Mouse (Mus musculus) adrenal gland, postnatal 25 days (tissue): ENCODE data around the gene Celf2. TPM values are rescaled to one million over a fixed set of nuclear protein-coding genes. Genes with fewer than 3 reads are reported as not detected.

Source experiments
- DNase-seq: peaks from one replicate; pipeline ENCODE4 v3.0.0; 2021; ENCODE audit warnings: mixed read lengths
- total RNA-seq: library from RNA; stranded (reverse); gene quantifications from 2 replicates; pipeline ENCODE4 v1.2.3, GENCODE M21; 2021

Celf2 gene
- total RNA-seq, 1 experiment from 2014 or later, result 34.5 TPM

GRCm38 (mm10) chr2:7017384-7018113 lies 491.8 kb downstream of the Celf2 start:
- no peak for DNase-seq

GRCm38 (mm10) chr2:7013126-7013525 lies 496.2 kb downstream of the Celf2 start:
- DNase-seq, result no peak

GRCm38 (mm10) chr2:7006816-7007215 lies 502.5 kb downstream of the Celf2 start:
- no peak for DNase-seq

GRCm38 (mm10) chr2:7001967-7002366 lies 507.4 kb downstream of the Celf2 start:
- DNase-seq, result no peak

GRCm38 (mm10) chr2:6991010-6991421 lies 518.3 kb downstream of the Celf2 start:
- DNase-seq, result no peak

- no peak for DNase-seq
Observed at GRCm38 (mm10) chr2:6985706-6986105, 523.7 kb downstream of the Celf2 start.

GRCm38 (mm10) chr2:6983902-6984301 lies 525.5 kb downstream of the Celf2 start:
- no peak for DNase-seq

GRCm38 (mm10) chr2:6976300-6976699 lies 533.1 kb downstream of the Celf2 start:
- no peak for DNase-seq

- DNase-seq, result no peak
Observed at GRCm38 (mm10) chr2:6969228-6969627, 540.1 kb downstream of the Celf2 start.

- DNase-seq, result no peak
Observed at GRCm38 (mm10) chr2:6965243-6965642, 544.1 kb downstream of the Celf2 start.

- DNase-seq, result no peak
Observed at GRCm38 (mm10) chr2:6950702-6951101, 558.7 kb downstream of the Celf2 start.

- no peak for DNase-seq
Observed at GRCm38 (mm10) chr2:6945638-6946415, 563.5 kb downstream of the Celf2 start.

- DNase-seq, result no peak
Observed at GRCm38 (mm10) chr2:6943651-6944050, 565.7 kb downstream of the Celf2 start.

GRCm38 (mm10) chr2:6942635-6943390 lies 566.5 kb downstream of the Celf2 start:
- DNase-seq, result no peak

- DNase-seq, result no peak
Observed at GRCm38 (mm10) chr2:6939143-6939542, 570.2 kb downstream of the Celf2 start.

GRCm38 (mm10) chr2:6933130-6933529 lies 576.2 kb downstream of the Celf2 start:
- DNase-seq, result no peak

- no peak for DNase-seq
Observed at GRCm38 (mm10) chr2:6927693-6928360, 581.5 kb downstream of the Celf2 start.

GRCm38 (mm10) chr2:6925505-6925904 lies 583.9 kb downstream of the Celf2 start:
- DNase-seq, result no peak

- no peak for DNase-seq
Observed at GRCm38 (mm10) chr2:6923738-6924474, 585.5 kb downstream of the Celf2 start.

- DNase-seq, result no peak
Observed at GRCm38 (mm10) chr2:6915386-6915785, 594.0 kb downstream of the Celf2 start.

GRCm38 (mm10) chr2:6913315-6913714 lies 596.0 kb downstream of the Celf2 start:
- no peak for DNase-seq

- DNase-seq, result no peak
Observed at GRCm38 (mm10) chr2:6911932-6912331, 597.4 kb downstream of the Celf2 start.
